Mouse (Mus musculus) bone marrow macrophage, adult 2 months (primary cell): ENCODE results near the gene Rbx1.

ENCODE experiments used
- CTCF ChIP-seq: IDR thresholded peaks from 2 replicates; pipeline ENCODE4 v1.5.1; 2012; ENCODE audit warnings: low read depth, mild to moderate bottlenecking, low read length, moderate library complexity
- POLR2A ChIP-seq: IDR thresholded peaks from 2 replicates; pipeline ENCODE4 v1.6.1; 2012; ENCODE audit warnings: mild to moderate bottlenecking, low read depth, low read length, borderline replicate concordance

GRCm38 (mm10) chr15:81472256-81472655 is 6.2 kb downstream of the Rbx1 start:
- TF ChIP-seq POLR2A (no peak), CTCF (no peak)
